Comparison of ENCODE assay signal across 10 mouse cellular contexts in the genomic region with DNA sequence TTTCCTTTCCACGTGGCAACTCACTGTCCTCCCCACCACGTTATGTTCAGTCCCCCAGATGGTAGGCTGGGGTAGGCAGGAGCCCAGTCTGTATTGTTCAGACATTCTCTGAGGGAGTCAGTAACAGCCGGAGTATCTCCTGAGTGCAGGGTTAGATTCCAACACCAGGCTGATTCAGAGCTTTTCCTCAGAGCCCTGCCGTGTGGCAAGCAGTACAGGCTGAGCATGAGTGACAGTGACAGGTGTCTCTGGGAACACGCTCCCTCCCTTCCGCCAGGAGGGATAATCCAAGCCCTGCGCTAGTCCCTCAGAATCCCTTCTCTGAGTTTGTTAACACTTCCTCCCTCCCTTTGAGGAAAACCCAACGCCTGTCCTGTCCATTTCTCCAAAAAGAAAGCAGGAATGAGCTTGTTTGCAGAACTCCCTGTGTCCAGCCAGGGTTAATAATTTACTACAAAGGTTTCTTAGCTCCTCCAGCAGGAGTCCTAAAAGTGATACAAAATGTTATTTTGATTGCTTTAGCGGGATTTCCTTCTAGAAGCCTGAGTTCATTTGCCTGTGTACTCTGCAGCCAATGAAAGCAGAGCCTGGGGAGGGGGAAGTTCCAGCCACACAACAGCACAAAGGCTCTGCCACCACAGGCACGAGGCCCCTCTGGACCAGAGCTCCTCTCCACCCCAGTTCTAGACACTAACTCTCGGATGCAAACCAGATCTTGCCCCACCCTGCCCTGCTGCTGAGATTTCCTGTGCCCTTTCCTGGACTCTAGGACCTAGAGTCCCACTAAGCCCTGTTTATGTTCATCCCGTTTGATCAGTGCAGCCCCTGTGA.
DNase-seq lines count a peak whose midpoint lies in the region; ATAC-seq and TF ChIP-seq lines count a peak whose summit lies in the region.
"Had no signal": no experiment of that assay in that cellular context is flagged by ENCODE, and none has a peak within 500 bp of the region (broad histone marks: within the 10 kb centered on the region; RNA-seq: fewer than 3 reads in every experiment).

No protein-coding gene starts in this region.

- WGBS in intestine, embryonic 16.5 days = 19% methylated on average over 12 of the region's 12 CpGs
- 23% methylated on average over 12 of the region's 12 CpGs for WGBS in midbrain, embryonic 14.5 days

- peak; percentile 38; the same call in 1 of the 2 replicates for ATAC-seq in intestine, embryonic 16.5 days
- ATAC-seq in midbrain, embryonic 14.5 days (ENCODE audit: low FRiP score, low TSS enrichment) = no peak
- ATAC-seq in megakaryocyte, adult 5-6 weeks (ENCODE audit: poor library complexity, severe bottlenecking) = no peak

- no peaks in the 10 kb centered on the region for H3K9me3 ChIP-seq in intestine, embryonic 16.5 days (ENCODE audit: control insufficient read depth, low read length)
- no peaks in the 10 kb centered on the region for H3K9me3 ChIP-seq in midbrain, embryonic 14.5 days (ENCODE audit: control insufficient read depth, low read length)
- H3K9me3 ChIP-seq: embryonic facial prominence, embryonic 15.5 days; heart, embryonic 10.5 days had no signal

- no peak overlapping the region for H3K4me3 ChIP-seq in layer of hippocampus, adult 2 months
- peak overlapping the region; percentile 29 for H3K4me3 ChIP-seq in intestine, embryonic 16.5 days (ENCODE audit: low read length)
- no peak overlapping the region for H3K4me3 ChIP-seq in midbrain, embryonic 14.5 days (replicated peaks; ENCODE audit: low read depth, low read length)
- H3K4me3 ChIP-seq: embryonic facial prominence, embryonic 15.5 days; heart, embryonic 10.5 days had no signal

- peak overlapping the region; percentile 4 for H3K9ac ChIP-seq in intestine, embryonic 16.5 days (ENCODE audit: low read depth, low read length)
- H3K9ac ChIP-seq in midbrain, embryonic 14.5 days (replicated peaks; ENCODE audit: low read length) = no peak overlapping the region
- H3K9ac ChIP-seq: embryonic facial prominence, embryonic 15.5 days had no signal

- no peaks in the 10 kb centered on the region for H3K36me3 ChIP-seq in intestine, embryonic 16.5 days (ENCODE audit: control insufficient read depth, insufficient read depth, low read length)
- no peaks in the 10 kb centered on the region for H3K36me3 ChIP-seq in midbrain, embryonic 14.5 days (ENCODE audit: control insufficient read depth, insufficient read depth, low read length)
- H3K36me3 ChIP-seq: embryonic facial prominence, embryonic 15.5 days; heart, embryonic 10.5 days had no signal

- DNase-seq in layer of hippocampus, adult 2 months (ENCODE audit: low spot score in 2 of 2) = peak; percentile 3 to 17
- DNase-seq in layer of hippocampus, postnatal 10 days (ENCODE audit: low spot score in 2 of 2) = no peak
- DNase-seq in forelimb bud, embryonic 11.5 days (ENCODE audit: low read depth, low spot score) = peak; percentile 29
- peak; percentile 40 for DNase-seq in midbrain, embryonic 14.5 days
- DNase-seq in ovary, postnatal 10 days (ENCODE audit: low spot score) = no peak
- no peak for DNase-seq in testis, postnatal 10 days (ENCODE audit: low spot score)

- TF ChIP-seq CTCF in layer of hippocampus, adult 2 months (conservative IDR thresholded peaks at IDR 0.05) = peak; percentile 20

- H3K4me1 ChIP-seq in intestine, embryonic 16.5 days (ENCODE audit: control insufficient read depth, insufficient read depth, low read length) = 0 out of 2 replicates have a peak, but pooled peaks cover 3% of the 10 kb centered on the region
- H3K4me1 ChIP-seq in midbrain, embryonic 14.5 days (ENCODE audit: control insufficient read depth, insufficient read depth, low read length) = 0 out of 2 replicates have a peak, but pooled peaks cover 2% of the 10 kb centered on the region
- H3K4me1 ChIP-seq: embryonic facial prominence, embryonic 15.5 days had no signal

- peak overlapping the region; percentile 34 for H3K4me2 ChIP-seq in intestine, embryonic 16.5 days (ENCODE audit: low read depth, low read length)
- H3K4me2 ChIP-seq in midbrain, embryonic 14.5 days (ENCODE audit: low read length) = no peak overlapping the region
- H3K4me2 ChIP-seq: embryonic facial prominence, embryonic 15.5 days had no signal

- no peaks in the 10 kb centered on the region for H3K27me3 ChIP-seq in intestine, embryonic 16.5 days (replicated peaks; ENCODE audit: control insufficient read depth, insufficient read depth, low read length)
- no peaks in the 10 kb centered on the region for H3K27me3 ChIP-seq in midbrain, embryonic 14.5 days (ENCODE audit: control insufficient read depth, insufficient read depth, low read length)
- H3K27me3 ChIP-seq: embryonic facial prominence, embryonic 15.5 days had no signal

- no peak overlapping the region for H3K27ac ChIP-seq in layer of hippocampus, adult 2 months
- no peak overlapping the region for H3K27ac ChIP-seq in intestine, embryonic 16.5 days (ENCODE audit: low read length)
- H3K27ac ChIP-seq in midbrain, embryonic 14.5 days (replicated peaks; ENCODE audit: low read depth, low read length) = 0 out of 2 replicates have a peak overlapping the region, but pooled peaks have one; percentile 9
- H3K27ac ChIP-seq: embryonic facial prominence, embryonic 15.5 days; heart, embryonic 10.5 days had no signal

Comparison
In these comparisons a context has a peak if more than half of its experiments do, and no peak if none do; other contexts are left out.
1. DNase-seq: peak in layer of hippocampus, adult 2 months (2 of 2), forelimb bud, embryonic 11.5 days (single experiment) and midbrain, embryonic 14.5 days (single experiment); none in layer of hippocampus, postnatal 10 days (0 of 2), ovary, postnatal 10 days (single experiment) and testis, postnatal 10 days (single experiment).